Mouse (Mus musculus) adrenal gland, adult 18-20 months (tissue): ENCODE measurements around the gene Nab1. TPM values are rescaled to one million over a fixed set of nuclear protein-coding genes. Genes with fewer than 3 reads are reported as not detected.

Source experiments
- DNase-seq, 2 experiments: peaks; one replicate each; pipeline ENCODE4 v3.0.0; 2021 to 2022; ENCODE audit warnings: low spot score in 2 of 2
- total RNA-seq, 2 experiments: library from RNA; stranded (reverse); gene quantifications; 1 replicate in 1 of 2; 2 replicates in 1 of 2; pipeline ENCODE4 v1.2.3; 2021

The Nab1 gene
- total RNA-seq, 2 experiments from 2014 or later = 53.1 to 54.0 TPM

- DNase-seq = no peak
Observed at GRCm38 (mm10) chr1:52474291-52474690, 26.2 kb downstream of the Nab1 start.

GRCm38 (mm10) chr1:52470811-52471489 is 29.5 kb downstream of the Nab1 start:
- no peak for DNase-seq

- DNase-seq = no peak
Observed at GRCm38 (mm10) chr1:52470326-52470725, 30.2 kb downstream of the Nab1 start.

GRCm38 (mm10) chr1:52466518-52467120 is 33.9 kb downstream of the Nab1 start:
- no peak for DNase-seq

- DNase-seq = no peak
Observed at GRCm38 (mm10) chr1:52465830-52466229, 34.6 kb downstream of the Nab1 start.

GRCm38 (mm10) chr1:52465264-52465663 is 35.2 kb downstream of the Nab1 start:
- DNase-seq = no peak

GRCm38 (mm10) chr1:52463305-52463704 is 37.2 kb downstream of the Nab1 start:
- DNase-seq = no peak

- no peak for DNase-seq
Observed at GRCm38 (mm10) chr1:52456571-52456970, 43.9 kb downstream of the Nab1 start.

- no peak for DNase-seq
Observed at GRCm38 (mm10) chr1:52454509-52455001, 45.9 kb downstream of the Nab1 start.

- no peak for DNase-seq
Observed at GRCm38 (mm10) chr1:52451360-52451759, 49.1 kb downstream of the Nab1 start.

GRCm38 (mm10) chr1:52435856-52436255 is 64.6 kb downstream of the Nab1 start:
- DNase-seq = no peak

GRCm38 (mm10) chr1:52434085-52434484 is 66.4 kb downstream of the Nab1 start:
- DNase-seq = no peak

GRCm38 (mm10) chr1:52431806-52432205 is 68.7 kb downstream of the Nab1 start:
- no peak for DNase-seq

- no peak for DNase-seq
Observed at GRCm38 (mm10) chr1:52430606-52431005, 69.9 kb downstream of the Nab1 start.

- no peak for DNase-seq
Observed at GRCm38 (mm10) chr1:52430116-52430515, 70.4 kb downstream of the Nab1 start.

GRCm38 (mm10) chr1:52427841-52428464 is 72.5 kb downstream of the Nab1 start:
- no peak for DNase-seq

GRCm38 (mm10) chr1:52423846-52424245 is 76.6 kb downstream of the Nab1 start:
- no peak for DNase-seq

- no peak for DNase-seq
Observed at GRCm38 (mm10) chr1:52423057-52423456, 77.4 kb downstream of the Nab1 start.

- no peak for DNase-seq
Observed at GRCm38 (mm10) chr1:52422137-52422536, 78.3 kb downstream of the Nab1 start.

- DNase-seq = no peak
Observed at GRCm38 (mm10) chr1:52421623-52422022, 78.9 kb downstream of the Nab1 start.

- no peak for DNase-seq
Observed at GRCm38 (mm10) chr1:52419088-52419819, 81.2 kb downstream of the Nab1 start.
